Mouse (Mus musculus) liver, embryonic 14.5 days (tissue): ENCODE measurements around the gene Tdo2. TPM values are rescaled to one million over a fixed set of nuclear protein-coding genes. Genes with fewer than 3 reads are reported as not detected.

Source experiments
- ATAC-seq: fragments of 200-750 bp; cut with Nextera tagmentation; 2 replicates; pipeline ENCODE4 v1.8.0; 2017; ENCODE audit warnings: moderate number of reproducible peaks, mild to moderate bottlenecking, moderate library complexity; ENCODE audit not compliant: insufficient read depth
- DNase-seq, 3 experiments: peaks; one replicate each; pipeline ENCODE4 v3.0.0-alpha.2; 2012 to 2013; ENCODE audit warnings: low read depth in 3 of 3, low spot score in 3 of 3
- H3K27ac ChIP-seq: fragments of 300-500 bp; sonication (generic); 2 replicates; pipeline ENCODE4 v1.5.1; 2014; ENCODE audit warnings: moderate library complexity, mild to moderate bottlenecking, control low read depth, inconsistent platforms
- H3K27me3 ChIP-seq: fragments of 300-500 bp; sonication (generic); 2 replicates; pipeline ENCODE4 v1.6.1; 2014; ENCODE audit warnings: mild to moderate bottlenecking, low read length, moderate library complexity; ENCODE audit not compliant: control insufficient read depth, insufficient read depth
- H3K36me3 ChIP-seq: fragments of 300-500 bp; sonication (generic); replicated peaks from 2 replicates; pipeline ENCODE4 v1.6.1; 2014; ENCODE audit warnings: low read depth; ENCODE audit not compliant: control insufficient read depth, insufficient read depth
- H3K4me1 ChIP-seq, 2 experiments: fragments of 200-500 bp in 1 of 2; fragments of 300-500 bp in 1 of 2; sonication (generic) in 1 of 2; replicated peaks; 2 replicates each; pipeline ENCODE4 v1.6.1; 2012 to 2014; ENCODE audit warnings: antibody characterized with exemption in 1 of 2, inconsistent platforms in 1 of 2, low read length in 1 of 2; ENCODE audit not compliant: control insufficient read depth in 2 of 2, insufficient read depth in 2 of 2
- H3K4me2 ChIP-seq: fragments of 300-500 bp; sonication (generic); 2 replicates; pipeline ENCODE4 v1.6.1; 2014; ENCODE audit warnings: low read depth, mild to moderate bottlenecking, control low read depth, moderate library complexity
- H3K4me3 ChIP-seq, 2 experiments: fragments of 200-500 bp in 1 of 2; fragments of 300-500 bp in 1 of 2; sonication (generic) in 1 of 2; 2 replicates each; pipeline ENCODE4 v1.5.1; 2012 to 2014; ENCODE audit warnings: low read depth in 2 of 2, low read length in 2 of 2, mild to moderate bottlenecking in 2 of 2, control low read depth in 1 of 2, inconsistent platforms in 1 of 2, moderate library complexity in 1 of 2; ENCODE audit not compliant: insufficient read depth in 1 of 2
- H3K9ac ChIP-seq: fragments of 300-500 bp; sonication (generic); replicated peaks from 2 replicates; pipeline ENCODE4 v1.6.1; 2014; ENCODE audit warnings: mild to moderate bottlenecking, control low read depth, moderate library complexity
- H3K9me3 ChIP-seq: fragments of 300-500 bp; sonication (generic); 2 replicates; pipeline ENCODE4 v1.6.1; 2016; ENCODE audit warnings: low read length, mixed read lengths; ENCODE audit not compliant: control insufficient read depth
- CTCF ChIP-seq: IDR thresholded peaks from 2 replicates; pipeline ENCODE4 v1.5.1; 2016; ENCODE audit warnings: antibody characterized with exemption, low read depth, control low read depth
- EP300 ChIP-seq: IDR thresholded peaks from 2 replicates; pipeline ENCODE4 v1.6.1; 2016; ENCODE audit warnings: antibody characterized with exemption, low read depth
- WGBS: fragments of 180-500 bp; shearing (Covaris S2); extraction: QIAGEN DNeasy Blood & Tissue Kit; methylation state at CpG from one replicate; pipeline ENCODE4 v1.1.7; 2014; ENCODE audit not compliant: insufficient replicate concordance; 5-methylcytosine and 5-hydroxymethylcytosine counted together
- polyA plus RNA-seq, 2 experiments: library from polyadenylated mRNA; depleted of rRNA in 1 of 2; stranded (reverse) in 1 of 2; unstranded in 1 of 2; fragments of >200 nt; fragmentation: Nextera tagmentation in 1 of 2; extraction: Ambion mirVana in 1 of 2; gene quantifications; 2 replicates each; pipeline versions ENCODE4 v1.2.1 to v1.2.3; 2012 to 2014

Tdo2 gene
- polyA plus RNA-seq, 2 experiments: 0.02 to 0.17 TPM

DNA sequence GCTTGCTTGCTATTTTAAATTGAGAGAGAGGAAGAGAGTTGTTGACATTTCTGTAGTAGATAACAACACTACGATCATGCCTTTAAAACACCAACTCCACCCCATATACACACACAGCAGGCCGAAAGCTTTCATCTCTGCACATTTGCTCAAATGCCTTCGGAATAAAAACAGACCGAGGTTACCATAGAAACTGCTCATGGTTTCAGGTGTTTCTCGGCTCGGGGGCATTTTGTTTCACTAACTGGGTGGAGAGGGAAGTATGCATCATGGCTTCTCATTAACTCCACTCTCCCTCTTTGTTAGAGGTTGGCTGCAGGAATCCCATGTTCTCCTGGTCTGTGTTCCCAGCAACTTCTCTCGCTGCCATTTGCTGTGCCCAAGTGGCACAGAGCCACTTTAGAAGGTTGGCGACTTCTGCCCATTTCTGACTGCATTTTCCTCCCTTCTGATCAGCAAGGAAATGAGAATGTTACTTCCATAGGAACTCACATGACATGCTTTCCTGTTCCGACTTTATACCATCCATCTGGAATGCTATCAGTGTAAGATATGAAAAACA is 49.2 kb downstream of the Tdo2 start:
- Histone ChIP-seq H3K4me2 (no peak overlapping the region), H3K4me1 (no peaks in the 10 kb centered on the region), H3K36me3 (no peaks in the 10 kb centered on the region), H3K9ac (no peak overlapping the region), H3K27me3 (no peaks in the 10 kb centered on the region), H3K9me3 (no peaks in the 10 kb centered on the region), H3K27ac (no peak overlapping the region), H3K4me3 (no peak overlapping the region)
- WGBS: 57% methylated on average over 9 of the region's 9 CpGs
- ATAC-seq (no peak), DNase-seq (no peak)
- TF ChIP-seq CTCF: no peak
- no peak for TF ChIP-seq EP300

DNA sequence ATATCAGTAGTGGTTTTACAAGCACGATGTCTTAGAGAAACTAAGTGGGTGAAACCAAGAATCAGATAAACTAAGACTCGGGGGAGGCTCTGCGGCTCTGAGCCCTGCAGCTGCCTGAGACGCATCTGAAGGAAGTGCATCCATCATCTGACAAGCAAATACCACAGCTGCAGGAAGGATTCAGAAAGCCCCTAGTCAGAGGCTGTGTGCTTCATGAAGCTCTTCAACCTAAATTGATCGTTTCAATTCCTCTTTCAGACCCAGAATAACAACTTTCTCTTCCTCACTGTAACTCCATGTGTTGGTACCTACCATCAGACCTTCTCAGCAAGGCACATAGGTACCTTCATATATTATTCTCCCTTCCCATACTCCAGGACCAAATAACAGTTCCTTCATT is 50.1 kb downstream of the Tdo2 start:
- Histone ChIP-seq H3K4me1 (no peaks in the 10 kb centered on the region), H3K4me3 (no peak overlapping the region), H3K4me2 (no peak overlapping the region), H3K36me3 (no peaks in the 10 kb centered on the region), H3K27me3 (no peaks in the 10 kb centered on the region), H3K9ac (no peak overlapping the region), H3K9me3 (no peaks in the 10 kb centered on the region), H3K27ac (no peak overlapping the region)
- WGBS: 8% methylated on average over 5 of the region's 5 CpGs
- TF ChIP-seq EP300 (no peak), CTCF (no peak)
- ATAC-seq: no peak
- no peak for DNase-seq

DNA sequence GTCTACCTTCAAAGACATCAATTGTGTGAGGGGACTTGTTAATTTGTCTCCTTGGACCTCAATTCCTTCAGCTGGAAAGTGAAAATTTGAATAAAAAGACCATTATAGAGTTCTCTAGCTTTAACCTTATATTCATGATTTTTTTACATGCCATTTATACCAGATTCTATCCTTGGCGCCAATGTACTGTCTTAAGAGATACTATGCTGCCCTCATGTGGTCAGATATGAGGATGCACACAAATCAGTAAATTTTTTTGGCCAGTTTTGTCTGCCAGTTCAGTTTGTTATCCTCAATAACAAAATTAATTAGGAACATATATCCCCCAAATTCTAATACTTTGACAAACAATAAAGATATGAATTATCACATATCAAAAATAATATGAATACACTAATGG is 51.1 kb downstream of the Tdo2 start:
- Histone ChIP-seq H3K4me2 (no peak overlapping the region), H3K4me1 (no peaks in the 10 kb centered on the region), H3K36me3 (no peaks in the 10 kb centered on the region), H3K27me3 (no peaks in the 10 kb centered on the region), H3K9ac (no peak overlapping the region), H3K4me3 (no peak overlapping the region), H3K27ac (no peak overlapping the region), H3K9me3 (no peaks in the 10 kb centered on the region)
- no peak for ATAC-seq
- WGBS: 2% methylated on average over 1 of the region's 1 CpGs
- peak; percentile 54 for TF ChIP-seq CTCF
- TF ChIP-seq EP300: no peak
- DNase-seq: peak in 2 of 3 experiments; percentile 10 to 13

DNA sequence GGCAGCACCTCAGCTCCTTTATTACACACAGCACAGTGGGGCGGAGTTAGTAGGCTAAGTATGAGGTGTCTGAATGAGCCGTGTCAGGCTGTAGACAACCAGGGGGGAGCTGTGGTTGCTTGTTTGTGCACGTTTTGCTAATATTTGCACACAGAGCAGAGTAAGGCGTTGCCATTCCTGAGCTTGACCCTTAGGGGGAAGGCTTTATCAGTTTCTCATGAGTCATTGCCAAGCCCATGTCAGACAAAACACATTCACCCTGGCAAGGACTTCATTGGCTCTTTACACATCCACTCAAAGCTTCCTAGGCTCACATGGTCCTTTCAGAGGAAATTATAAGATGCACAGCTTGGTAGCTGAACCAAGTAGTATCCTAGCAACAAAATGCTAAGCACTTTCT is 53.1 kb downstream of the Tdo2 start:
- Histone ChIP-seq H3K36me3 (no peaks in the 10 kb centered on the region), H3K9me3 (no peaks in the 10 kb centered on the region), H3K27ac (no peak overlapping the region), H3K9ac (no peak overlapping the region), H3K4me1 (no peaks in the 10 kb centered on the region), H3K4me2 (no peak overlapping the region), H3K4me3 (no peak overlapping the region), H3K27me3 (no peaks in the 10 kb centered on the region)
- 32% methylated on average over 4 of the region's 4 CpGs for WGBS
- DNase-seq (no peak), ATAC-seq (no peak)
- TF ChIP-seq CTCF: no peak
- no peak for TF ChIP-seq EP300

DNA sequence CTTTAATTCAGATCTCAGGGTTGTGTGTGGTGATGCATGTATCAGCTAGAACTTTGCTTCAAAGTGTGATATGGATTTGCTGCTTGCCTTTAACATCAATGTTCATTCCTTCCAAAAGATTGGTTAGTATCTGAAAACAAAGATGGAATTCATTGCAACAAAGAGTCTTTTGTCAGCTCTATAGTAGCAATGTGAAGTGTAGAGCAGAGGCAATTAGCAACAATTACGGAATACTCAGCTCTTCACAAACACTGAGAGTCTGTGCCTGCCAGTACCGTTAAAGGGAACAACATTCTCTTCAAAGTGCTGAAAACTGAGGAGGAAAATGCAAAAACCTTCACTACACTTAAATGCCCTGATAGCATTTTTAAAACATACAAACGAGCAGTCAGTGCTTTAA is 56.3 kb downstream of the Tdo2 start:
- Histone ChIP-seq H3K4me3 (no peak overlapping the region), H3K9me3 (no peaks in the 10 kb centered on the region), H3K27me3 (no peaks in the 10 kb centered on the region), H3K4me2 (no peak overlapping the region), H3K27ac (no peak overlapping the region), H3K4me1 (no peaks in the 10 kb centered on the region), H3K36me3 (no peaks in the 10 kb centered on the region), H3K9ac (no peak overlapping the region)
- 48% methylated on average over 3 of the region's 3 CpGs for WGBS
- ATAC-seq (no peak), DNase-seq (no peak)
- TF ChIP-seq EP300 (no peak), CTCF (no peak)
